ENCODE assay signal across 22 mouse cellular contexts in the genomic region with DNA sequence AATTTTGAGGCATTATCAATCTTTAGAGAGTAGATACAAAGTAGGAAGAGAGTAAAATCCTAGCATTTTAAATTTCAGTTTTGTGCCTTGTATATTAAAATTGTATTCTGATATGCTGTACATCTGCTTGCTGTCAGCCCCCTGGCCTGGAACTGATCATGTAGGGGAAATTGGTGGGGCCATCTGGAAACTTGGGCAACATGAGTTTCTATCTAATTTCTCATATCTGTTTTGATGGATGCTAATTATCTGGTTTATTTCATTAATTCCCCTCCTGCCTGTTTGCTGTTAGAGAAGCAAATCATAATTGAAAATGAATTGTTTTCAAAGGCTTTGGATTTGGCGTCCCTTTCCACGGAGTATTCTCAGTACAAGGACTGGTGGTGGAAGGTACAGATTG. TPM values are rescaled to one million over a fixed set of nuclear protein-coding genes. Genes with fewer than 3 reads are reported as not detected.
DNase-seq lines count a peak whose midpoint lies in the region; ATAC-seq and TF ChIP-seq lines count a peak whose summit lies in the region.
"Had no signal": no experiment of that assay in that cellular context is flagged by ENCODE, and none has a peak within 500 bp of the region (broad histone marks: within the 10 kb centered on the region; RNA-seq: fewer than 3 reads in every experiment).

No protein-coding gene starts in this region.

- no peak overlapping the region for H3K4me2 ChIP-seq in embryonic facial prominence, embryonic 11.5 days (ENCODE audit: low read depth, low read length)
- H3K4me2 ChIP-seq in CH12.LX (ENCODE audit: insufficient read depth, low read depth, poor library complexity, severe bottlenecking), result peak overlapping the region; percentile 53
- H3K4me2 ChIP-seq: forebrain, embryonic 13.5 days; heart, embryonic 15.5 days; hindbrain, embryonic 13.5 days had no signal

- peak; percentile 40 for DNase-seq in embryonic facial prominence, embryonic 11.5 days (ENCODE audit: low spot score)
- no peak for DNase-seq in embryonic facial prominence, embryonic 10.5 days (ENCODE audit: low spot score)
- DNase-seq in layer of hippocampus, adult 2 months (ENCODE audit: low spot score in 2 of 2), result no peak
- no peak for DNase-seq in layer of hippocampus, postnatal 10 days (ENCODE audit: low spot score in 2 of 2)
- DNase-seq in A20 (ENCODE audit: low read depth, low spot score) (peak; percentile 12), CH12.LX (ENCODE audit: extremely low read depth) (no peak)
- DNase-seq in embryo, embryonic 10.5 days (ENCODE audit: low spot score), result no peak
- DNase-seq: cerebellum, adult 11 months; cerebellum, adult 8-10 months; cerebellum, postnatal 14 days; gastrocnemius, postnatal 36 days; heart, adult 18-20 months; heart, postnatal 14 days; kidney, adult 8-10 months had no signal

- TF ChIP-seq EP300 in CH12.LX (IDR thresholded peaks at IDR 0.05; ENCODE audit: low read length), result no peak

- dilution Hi-C loops in CH12.LX (cut with MboI; ENCODE audit: extremely low pct_ligation_motif_present, extremely low pct_unique_long_range_greater_than_20kb, low sequenced_read_pairs), result no loop called here

- H3K4me1 ChIP-seq in embryonic facial prominence, embryonic 11.5 days (ENCODE audit: control insufficient read depth, insufficient read depth, low read length), result no peaks in the 10 kb centered on the region
- peaks cover 5% of the 10 kb centered on the region; the same call in 1 of the 2 replicates for H3K4me1 ChIP-seq in embryonic facial prominence, embryonic 10.5 days
- peaks cover 7 to 29% of the 10 kb centered on the region in 2 experiments; a peak in 3 of 4 replicates for H3K4me1 ChIP-seq in CH12.LX (ENCODE audit: control insufficient read depth in 1 of 2, insufficient read depth in 2 of 2)
- H3K4me1 ChIP-seq: heart, embryonic 15.5 days had no signal

- no peak for TF ChIP-seq POLR2A in CH12.LX (IDR thresholded peaks at IDR 0.05; ENCODE audit: low read depth, low read length)

- in situ Hi-C loops in CH12.LX (cut with MboI; ENCODE audit: low pct_ligation_motif_present, low pct_unique_long_range_greater_than_20kb, low sequenced_read_pairs), result no loop called here

- H3K27me3 ChIP-seq in embryonic facial prominence, embryonic 11.5 days (ENCODE audit: control insufficient read depth, insufficient read depth, low read length), result no peaks in the 10 kb centered on the region
- H3K27me3 ChIP-seq in embryonic facial prominence, embryonic 10.5 days (replicated peaks; ENCODE audit: low read depth, poor library complexity, severe bottlenecking), result no peaks in the 10 kb centered on the region
- no peaks in the 10 kb centered on the region for H3K27me3 ChIP-seq in CH12.LX (replicated peaks)
- H3K27me3 ChIP-seq: forebrain, embryonic 13.5 days; heart, embryonic 15.5 days; hindbrain, embryonic 13.5 days; Patski had no signal

- no peak overlapping the region for H3K4me3 ChIP-seq in embryonic facial prominence, embryonic 11.5 days (ENCODE audit: low read depth, low read length)
- no peak overlapping the region for H3K4me3 ChIP-seq in embryonic facial prominence, embryonic 10.5 days
- no peak overlapping the region for H3K4me3 ChIP-seq in layer of hippocampus, adult 2 months
- H3K4me3 ChIP-seq in CH12.LX (replicated peaks in 1 of 3; ENCODE audit: low read depth in 2 of 3, low read length in 2 of 3, poor library complexity in 1 of 3), result no peak overlapping the region
- H3K4me3 ChIP-seq: forebrain, embryonic 13.5 days; heart, embryonic 10.5 days; heart, embryonic 15.5 days; hindbrain, embryonic 13.5 days had no signal

- H3K27ac ChIP-seq in embryonic facial prominence, embryonic 11.5 days (replicated peaks; ENCODE audit: low read depth, low read length), result no peak overlapping the region
- H3K27ac ChIP-seq in embryonic facial prominence, embryonic 10.5 days (replicated peaks), result no peak overlapping the region
- H3K27ac ChIP-seq in layer of hippocampus, adult 2 months, result 0 out of 2 replicates have a peak overlapping the region, but pooled peaks have one; percentile 28
- H3K27ac ChIP-seq in CH12.LX (ENCODE audit: insufficient read depth, low read depth), result no peak overlapping the region
- H3K27ac ChIP-seq: forebrain, embryonic 13.5 days; heart, embryonic 10.5 days; heart, embryonic 15.5 days; hindbrain, embryonic 13.5 days had no signal

- H3K9me3 ChIP-seq in embryonic facial prominence, embryonic 11.5 days (replicated peaks; ENCODE audit: control insufficient read depth, low read length), result no peaks in the 10 kb centered on the region
- H3K9me3 ChIP-seq in embryonic facial prominence, embryonic 10.5 days, result no peaks in the 10 kb centered on the region
- no peaks in the 10 kb centered on the region for H3K9me3 ChIP-seq in CH12.LX (replicated peaks; ENCODE audit: low read length)
- H3K9me3 ChIP-seq: forebrain, embryonic 13.5 days; heart, embryonic 10.5 days; heart, embryonic 15.5 days; hindbrain, embryonic 13.5 days had no signal

- no peaks in the 10 kb centered on the region for H3K79me2 ChIP-seq in CH12.LX (replicated peaks; ENCODE audit: control insufficient read depth, extremely low read depth, insufficient read depth, poor library complexity, severe bottlenecking)

- no peak for TF ChIP-seq RAD21 in CH12.LX (IDR thresholded peaks at IDR 0.05; ENCODE audit: low read depth, low read length)

- no peak for TF ChIP-seq CTCF in layer of hippocampus, adult 2 months (conservative IDR thresholded peaks at IDR 0.05)
- TF ChIP-seq CTCF in CH12.LX (conservative IDR thresholded peaks at IDR 0.05 in 1 of 2, IDR thresholded peaks at IDR 0.05 in 1 of 2; ENCODE audit: low read depth in 2 of 2, low read length in 2 of 2), result no peak

- WGBS in embryonic facial prominence, embryonic 11.5 days, result 81% methylated on average over 2 of the region's 2 CpGs
- 80% methylated on average over 2 of the region's 2 CpGs for WGBS in embryonic facial prominence, embryonic 10.5 days

- no peak for ATAC-seq in embryonic facial prominence, embryonic 11.5 days (replicated peaks; ENCODE audit: insufficient number of reproducible peaks, low FRiP score, low TSS enrichment, low read depth)
- ATAC-seq: CD4-positive, CD25-positive, alpha-beta regulatory T cell, adult 4 months; forebrain, embryonic 13.5 days; intestine, postnatal 0 days; Patski had no signal

- H3K36me3 ChIP-seq in embryonic facial prominence, embryonic 11.5 days (replicated peaks; ENCODE audit: control insufficient read depth, insufficient read depth, low read depth, low read length), result no peaks in the 10 kb centered on the region
- peaks cover 8% of the 10 kb centered on the region; the same call in 1 of the 2 replicates for H3K36me3 ChIP-seq in embryonic facial prominence, embryonic 10.5 days (replicated peaks)
- no peaks in the 10 kb centered on the region for H3K36me3 ChIP-seq in CH12.LX (replicated peaks in 1 of 2; ENCODE audit: control insufficient read depth in 1 of 2, insufficient read depth in 1 of 2, low read length in 1 of 2)
- H3K36me3 ChIP-seq: heart, embryonic 10.5 days; heart, embryonic 15.5 days had no signal

- no peak overlapping the region for H3K9ac ChIP-seq in embryonic facial prominence, embryonic 11.5 days (replicated peaks; ENCODE audit: low read length)
- no peak overlapping the region for H3K9ac ChIP-seq in CH12.LX (ENCODE audit: insufficient read depth, low read depth)
- H3K9ac ChIP-seq: forebrain, embryonic 13.5 days; heart, embryonic 15.5 days; hindbrain, embryonic 13.5 days had no signal

TF ChIP-seq in CH12.LX, 34 proteins besides CTCF, POLR2A, EP300 and RAD21:
- TF ChIP-seq CHD1 (IDR thresholded peaks at IDR 0.05; ENCODE audit: low read depth, low read length) (no peak), E2F4 (IDR thresholded peaks at IDR 0.05; ENCODE audit: insufficient replicate concordance, low read depth, low read length) (no peak), TBP (conservative IDR thresholded peaks at IDR 0.05; ENCODE audit: low read depth, low read length) (no peak), ETS1 (conservative IDR thresholded peaks at IDR 0.05; ENCODE audit: low read depth, low read length) (no peak), HCFC1 (IDR thresholded peaks at IDR 0.05; ENCODE audit: low read depth, low read length) (no peak), POLR2AphosphoS2 (IDR thresholded peaks at IDR 0.05; ENCODE audit: low read depth, low read length) (no peak), SIN3A (IDR thresholded peaks at IDR 0.05; ENCODE audit: low read length) (no peak)
TF ChIP-seq in CH12.LX: peak in this region for 0.

RNA-seq across cellular contexts. Expression of gene Ttc8, which starts 36.6 kb away (rescaled TPM):
- polyA plus RNA-seq in embryonic facial prominence, embryonic 11.5 days (2014; fragmentation: Nextera tagmentation; extraction: Ambion mirVana), result 35.4 and 35.7 TPM in 2 replicates
- polyA plus RNA-seq in embryonic facial prominence, embryonic 10.5 days (2016; fragmentation: Nextera tagmentation; extraction: Ambion mirVana), result 31.4 and 31.9 TPM in 2 replicates
- 10 to 100 TPM; 43.7 to 59.0 TPM for total RNA-seq in layer of hippocampus, adult 2 months (2021)
- 10 to 100 TPM; 29.6 to 31.7 TPM for total RNA-seq in layer of hippocampus, postnatal 10 days (2021)
- total RNA-seq in CH12.LX (2012; rRNA removed), result 4.9 and 5.0 TPM in 2 replicates
- 6.8 and 9.4 TPM in 2 replicates for total RNA-seq in CH12.LX (2014; rRNA removed)
- 3.2 and 4.5 TPM in 2 replicates for polyA plus RNA-seq in CH12.LX (2012; ENCODE audit: insufficient read length, low read depth)
- total RNA-seq: MEL had no signal

RNA-seq across cellular contexts. Expression of gene Eml5, which starts 55.7 kb away (rescaled TPM):
- 3.3 and 4.0 TPM in 2 replicates for polyA plus RNA-seq in embryonic facial prominence, embryonic 11.5 days (2014; fragmentation: Nextera tagmentation; extraction: Ambion mirVana)
- polyA plus RNA-seq in embryonic facial prominence, embryonic 10.5 days (2016; fragmentation: Nextera tagmentation; extraction: Ambion mirVana), result 5.9 and 8.6 TPM in 2 replicates
- 100 to 1,000 TPM in 1 of 2 experiments, 10 to 100 TPM in 1; 83.5 to 109 TPM for total RNA-seq in layer of hippocampus, adult 2 months (2021)
- 10 to 100 TPM; 82.0 to 93.5 TPM for total RNA-seq in layer of hippocampus, postnatal 10 days (2021)
- total RNA-seq in CH12.LX (2012; rRNA removed), result 4.0 and 5.9 TPM in 2 replicates
- total RNA-seq in CH12.LX (2014; rRNA removed), result 1.5 and 1.8 TPM in 2 replicates
- polyA plus RNA-seq in CH12.LX (2012; ENCODE audit: insufficient read length, low read depth), result 2.7 and 3.4 TPM in 2 replicates

Comparison
In these comparisons a context has a peak if more than half of its experiments do, and no peak if none do; other contexts are left out.
1. DNase-seq: peak in embryonic facial prominence, embryonic 11.5 days (single experiment) and A20 (single experiment); none in embryonic facial prominence, embryonic 10.5 days (single experiment), layer of hippocampus, adult 2 months (0 of 2), layer of hippocampus, postnatal 10 days (0 of 2), CH12.LX (single experiment) and embryo, embryonic 10.5 days (single experiment).
2. RNA of gene Eml5, which starts 55.7 kb away (total RNA-seq): 83.5 to 109 TPM in layer of hippocampus, adult 2 months and 82.0 to 93.5 TPM in layer of hippocampus, postnatal 10 days; 1.5 to 5.9 TPM in CH12.LX; every median in the first group is over 10 times any median in the second.